Mouse (Mus musculus): Measurements from ENCODE around the gene Elavl1.

Elavl1 gene

DNA sequence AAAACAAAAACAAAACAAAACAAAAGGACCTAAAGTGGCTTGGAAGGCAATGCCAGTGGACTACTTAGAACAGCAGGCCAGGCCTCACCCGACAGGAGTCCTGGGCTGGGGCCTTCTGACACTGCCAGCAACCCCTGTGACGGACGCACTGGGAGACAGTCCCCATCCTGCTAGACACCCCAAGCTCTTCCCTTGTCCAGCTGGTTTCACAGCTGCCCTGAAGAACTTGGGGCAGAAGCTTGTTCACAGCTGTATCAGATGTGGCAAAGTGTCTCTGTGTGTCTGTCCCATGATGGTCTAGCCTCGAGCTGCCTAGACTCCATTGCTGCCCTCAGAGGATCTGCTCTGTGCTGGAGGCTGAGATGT, 65.4 kb downstream of the Elavl1 start:
- in situ Hi-C loops (cut with MboI, MseI), result loop anchor here (5.0 to 10.0 kb wide), 4 partner anchors 63 to 765 kb away; partner anchors contain the start of genes Evi5l and Zfp358

- in situ Hi-C loops (cut with MboI, MseI), result loop anchor here (5.0 to 10.0 kb wide), 4 partner anchors 63 to 764 kb away; partner anchors contain the start of genes Evi5l and Zfp358
Measured at GRCm38 (mm10) chr8:4259125-4259804, 65.9 kb downstream of the Elavl1 start, which contains the start of gene Ctxn1. Gene Ctxn1, minus strand, starts transcription at chr8:4259274.

DNA sequence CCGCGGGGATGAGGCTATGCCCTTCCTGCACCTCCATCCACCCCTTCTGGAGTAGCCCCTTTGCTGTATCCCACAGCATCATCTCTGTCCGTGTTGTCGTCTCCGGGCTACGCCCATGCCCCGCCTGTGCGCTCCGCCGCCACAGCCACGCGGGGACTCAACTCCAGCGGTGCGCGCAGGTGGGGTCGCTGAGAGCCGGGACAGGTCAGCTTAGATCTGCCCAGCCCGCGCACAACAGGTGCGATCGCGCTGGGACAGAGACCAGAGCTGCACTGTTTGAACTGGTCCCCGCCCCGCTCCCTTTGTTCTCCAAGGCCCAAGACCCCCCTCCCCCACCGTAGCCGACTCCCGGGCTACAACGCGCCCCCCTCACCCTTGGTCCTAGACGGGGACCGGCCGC, 66.5 kb downstream of the Elavl1 start:
- in situ Hi-C loops (cut with MboI, MseI), result loop anchor here (5.0 to 10.0 kb wide), 4 partner anchors 64 to 764 kb away; partner anchors contain the start of genes Evi5l and Zfp358

GRCm38 (mm10) chr8:4258233-4258632, 67.0 kb downstream of the Elavl1 start:
- in situ Hi-C loops (cut with MboI, MseI), result loop anchor here (5.0 to 10.0 kb wide), 4 partner anchors 64 to 763 kb away; partner anchors contain the start of genes Evi5l and Zfp358

- in situ Hi-C loops (cut with MboI, MseI), result loop anchor here (5.0 to 10.0 kb wide), 4 partner anchors 65 to 763 kb away; partner anchors contain the start of genes Evi5l and Zfp358
Measured at GRCm38 (mm10) chr8:4257350-4257749, 67.9 kb downstream of the Elavl1 start.

DNA sequence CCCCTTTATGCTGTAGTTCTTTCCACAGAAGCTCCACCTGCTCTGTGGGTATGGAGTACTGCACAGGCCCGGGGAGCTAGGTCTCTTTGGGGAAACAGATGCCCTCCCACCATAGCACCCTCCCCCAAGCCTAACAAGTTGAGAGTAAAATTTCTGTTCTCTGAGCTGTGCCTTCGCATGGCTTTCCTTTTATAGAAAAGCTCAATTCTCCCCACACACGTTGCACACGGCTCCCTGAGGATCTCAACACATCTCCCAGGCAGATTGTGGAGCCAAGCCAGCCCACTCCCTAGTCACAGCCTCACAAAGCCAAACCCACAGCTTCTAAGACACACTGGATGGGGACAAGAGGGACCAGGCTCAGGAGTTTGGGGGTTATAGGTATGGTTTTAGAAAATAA, 68.3 kb downstream of the Elavl1 start:
- in situ Hi-C loops (cut with MboI, MseI), result loop anchor here (5.0 to 10.0 kb wide), 4 partner anchors 65 to 762 kb away; partner anchors contain the start of genes Evi5l and Zfp358

DNA sequence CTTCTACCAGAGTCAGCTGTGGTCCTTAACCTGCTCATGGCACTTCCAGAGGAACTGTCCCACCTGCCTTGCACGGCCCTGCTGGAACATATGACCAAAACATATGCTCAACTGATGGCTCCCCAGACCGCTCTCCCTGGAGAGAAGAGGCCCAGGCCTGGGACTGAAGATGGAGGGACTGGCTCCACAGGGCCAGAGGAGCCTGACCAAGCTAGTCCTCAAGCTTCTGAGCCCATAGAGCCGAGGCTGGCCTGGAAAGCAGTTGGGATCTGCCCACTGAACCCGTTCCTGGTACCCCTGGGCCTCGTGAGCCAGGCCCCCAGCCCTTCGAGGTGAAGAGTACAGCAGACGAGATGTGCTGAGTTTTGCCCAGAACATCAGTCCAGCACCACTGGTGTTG, 69.7 kb downstream of the Elavl1 start:
- in situ Hi-C loops (cut with MboI, MseI), result loop anchor here (5.0 to 10.0 kb wide), 4 partner anchors 67 to 761 kb away; partner anchors contain the start of genes Evi5l and Zfp358

DNA sequence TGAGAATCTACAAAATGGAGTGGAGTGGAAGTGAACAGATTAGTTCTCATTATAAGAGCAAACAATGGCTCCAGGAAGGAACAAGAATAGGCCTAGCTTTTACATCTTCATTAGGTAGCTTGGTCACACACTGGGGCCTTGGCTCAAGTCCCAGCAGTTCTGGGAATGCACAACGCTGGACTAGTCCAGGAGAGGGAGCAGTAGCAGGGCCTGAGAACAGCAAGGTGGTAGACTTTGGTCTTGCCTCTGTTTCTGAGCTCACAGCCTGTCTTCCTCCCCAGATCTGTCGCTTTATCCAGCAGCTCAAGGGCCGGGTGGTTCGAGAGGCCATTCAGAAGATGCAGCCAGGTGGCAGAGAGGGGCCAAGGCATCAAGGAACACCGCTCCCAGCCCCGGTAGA, 71.2 kb downstream of the Elavl1 start:
- in situ Hi-C loops (cut with MboI, MseI), result loop anchor here (10.0 kb wide), 1 partner anchor 759 kb away; the partner anchor contains the start of gene Zfp358

- in situ Hi-C loops (cut with MboI, MseI), result loop anchor here (10.0 kb wide), 1 partner anchor 758 kb away; the partner anchor contains the start of gene Zfp358
Measured at GRCm38 (mm10) chr8:4252934-4253841, 72.0 kb downstream of the Elavl1 start, which contains the start of gene Snapc2. Gene Snapc2, plus strand, starts transcription at chr8:4253080.

DNA sequence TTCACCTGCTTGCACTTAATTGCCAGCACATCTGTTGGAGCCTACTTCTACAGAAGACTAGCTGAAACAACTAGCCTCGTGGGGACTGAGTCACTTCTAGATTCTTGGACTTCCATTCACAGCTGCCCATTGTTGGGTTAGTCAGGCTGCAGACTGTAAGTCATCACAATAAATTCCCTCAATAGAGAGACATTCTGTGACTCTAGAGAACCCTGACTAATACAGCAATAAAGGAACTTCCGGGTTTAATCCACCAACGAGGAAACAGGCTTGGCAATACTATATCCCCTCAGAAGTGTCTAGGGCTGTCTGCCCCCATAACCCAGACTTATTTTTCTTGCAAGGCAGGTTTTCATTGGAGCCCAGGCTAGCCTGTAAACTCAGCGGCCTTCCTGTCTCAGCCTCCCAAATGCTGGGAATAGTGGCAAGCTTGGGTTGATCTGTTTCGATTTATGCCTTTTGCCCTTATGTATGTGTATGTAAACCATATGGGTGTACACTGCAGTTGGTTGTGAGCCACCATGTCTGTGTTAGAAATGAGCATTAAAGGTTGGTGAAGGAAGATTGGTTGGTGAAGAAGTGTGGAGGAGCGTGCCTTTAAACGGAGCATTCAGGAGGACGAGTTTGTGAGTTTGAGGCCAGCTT, 73.0 kb downstream of the Elavl1 start:
- in situ Hi-C loops (cut with MboI, MseI), result loop anchor here (10.0 kb wide), 1 partner anchor 757 kb away; the partner anchor contains the start of gene Zfp358

- in situ Hi-C loops (cut with MboI, MseI), result loop anchor here (10.0 kb wide), 1 partner anchor 756 kb away; the partner anchor contains the start of gene Zfp358
Measured at GRCm38 (mm10) chr8:4250306-4250970, 74.8 kb downstream of the Elavl1 start.

GRCm38 (mm10) chr8:4249213-4249612, 76.0 kb downstream of the Elavl1 start:
- in situ Hi-C loops (cut with MboI, MseI), result no loop called here

- in situ Hi-C loops (cut with MboI, MseI), result no loop called here
Measured at GRCm38 (mm10) chr8:4247951-4248540, 77.2 kb downstream of the Elavl1 start, which contains the start of gene Tgfbr3l. Gene Tgfbr3l, plus strand, starts transcription at chr8:4248214.

DNA sequence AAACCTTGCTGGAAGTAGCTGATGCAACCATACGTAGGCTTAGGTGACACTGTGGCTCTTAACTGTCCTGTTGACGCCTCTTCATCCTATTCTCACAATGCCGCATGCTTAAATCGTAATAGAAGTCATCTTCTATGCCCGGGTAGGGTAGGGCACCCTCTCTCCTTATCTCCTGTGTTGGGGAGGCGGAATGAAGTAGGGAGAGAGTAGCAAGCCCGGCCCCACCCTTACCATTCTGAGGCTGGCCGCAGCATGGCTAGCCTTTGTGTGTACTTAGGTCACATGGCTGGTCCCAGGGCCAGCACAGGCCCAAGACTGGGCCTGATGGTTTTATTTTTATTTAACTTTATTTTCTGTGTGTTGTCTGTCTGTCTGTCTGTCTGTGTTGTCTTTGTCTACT, 78.0 kb downstream of the Elavl1 start:
- in situ Hi-C loops (cut with MboI, MseI), result no loop called here

DNA sequence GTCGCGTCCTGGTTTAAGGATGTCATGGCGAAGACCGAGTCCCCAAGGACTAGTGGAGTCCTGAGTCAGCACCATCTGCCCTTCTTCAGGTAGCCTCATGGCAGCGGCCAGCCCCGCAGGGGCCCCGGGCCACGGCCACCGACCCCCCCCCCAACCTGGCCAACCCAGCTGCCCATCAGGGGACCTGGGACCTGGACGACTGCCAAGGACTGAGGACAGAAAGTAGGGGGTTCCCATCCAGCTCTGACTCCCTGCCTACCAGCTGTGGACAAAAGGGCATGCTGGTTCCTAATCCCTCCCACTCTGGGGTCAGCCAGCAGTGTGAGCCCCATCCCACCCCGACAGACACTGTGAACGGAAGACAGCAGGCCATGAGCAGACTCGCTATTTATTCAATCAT, 79.5 kb downstream of the Elavl1 start:
- in situ Hi-C loops (cut with MboI, MseI), result no loop called here

GRCm38 (mm10) chr8:4245061-4245460, 80.2 kb downstream of the Elavl1 start:
- in situ Hi-C loops (cut with MboI, MseI), result no loop called here

- in situ Hi-C loops (cut with MboI, MseI), result no loop called here
Measured at GRCm38 (mm10) chr8:4239193-4239890, 85.9 kb downstream of the Elavl1 start.

DNA sequence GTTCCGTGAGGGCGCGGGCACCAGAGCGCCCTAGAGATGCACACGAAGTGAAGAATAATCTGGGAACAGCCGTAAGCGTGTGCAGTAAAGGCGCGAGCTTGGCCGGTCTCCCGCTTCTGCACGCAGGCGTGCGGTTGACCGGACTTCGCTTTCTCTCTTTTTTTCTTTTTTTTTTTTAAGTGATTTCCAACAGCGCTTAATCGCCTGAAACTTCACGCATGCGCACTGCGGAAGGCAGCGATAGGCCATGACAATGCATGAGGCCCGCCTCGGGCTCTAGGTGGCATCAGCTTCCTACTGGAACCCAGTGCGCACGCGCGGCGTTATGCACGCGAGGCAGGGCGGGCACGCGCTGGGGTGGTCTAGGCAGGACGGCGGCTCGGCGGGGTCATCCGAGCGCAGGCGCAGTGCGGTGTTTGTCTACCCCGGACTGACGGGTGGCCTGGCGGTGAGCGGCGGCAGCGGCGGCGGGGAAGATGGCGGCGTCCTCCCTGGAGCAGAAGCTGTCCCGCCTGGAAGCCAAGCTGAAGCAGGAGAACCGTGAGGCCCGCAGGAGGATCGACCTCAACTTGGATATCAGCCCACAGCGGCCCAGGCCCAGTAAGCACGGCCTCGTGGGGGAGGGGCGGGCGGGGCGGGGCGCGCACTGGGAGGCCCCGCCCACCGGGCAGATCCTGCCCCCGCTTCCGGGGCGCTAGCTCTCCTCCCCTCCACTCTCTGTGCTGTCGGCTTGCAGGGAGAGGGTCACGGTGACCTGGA, 86.6 kb downstream of the Elavl1 start, which contains the start of the genes Map2k7 and Gm49320:
Map2k7 (plus strand) TSS at position 307 of the 759 bp plus-strand sequence.
Gm49320 (plus strand) TSS at position 432 of the 759 bp plus-strand sequence.
- in situ Hi-C loops (cut with MboI, MseI), result no loop called here

All from regulatory T cell (primary cell).